Mouse (Mus musculus) kidney, postnatal 25 days (tissue): Measurements from ENCODE around the gene Tfb1m.

Source experiments
- DNase-seq, 2 experiments: peaks; one replicate each; pipeline ENCODE4 v3.0.0; 2021; ENCODE audit warnings: mixed read lengths in 2 of 2

Gene Tfb1m

DNA sequence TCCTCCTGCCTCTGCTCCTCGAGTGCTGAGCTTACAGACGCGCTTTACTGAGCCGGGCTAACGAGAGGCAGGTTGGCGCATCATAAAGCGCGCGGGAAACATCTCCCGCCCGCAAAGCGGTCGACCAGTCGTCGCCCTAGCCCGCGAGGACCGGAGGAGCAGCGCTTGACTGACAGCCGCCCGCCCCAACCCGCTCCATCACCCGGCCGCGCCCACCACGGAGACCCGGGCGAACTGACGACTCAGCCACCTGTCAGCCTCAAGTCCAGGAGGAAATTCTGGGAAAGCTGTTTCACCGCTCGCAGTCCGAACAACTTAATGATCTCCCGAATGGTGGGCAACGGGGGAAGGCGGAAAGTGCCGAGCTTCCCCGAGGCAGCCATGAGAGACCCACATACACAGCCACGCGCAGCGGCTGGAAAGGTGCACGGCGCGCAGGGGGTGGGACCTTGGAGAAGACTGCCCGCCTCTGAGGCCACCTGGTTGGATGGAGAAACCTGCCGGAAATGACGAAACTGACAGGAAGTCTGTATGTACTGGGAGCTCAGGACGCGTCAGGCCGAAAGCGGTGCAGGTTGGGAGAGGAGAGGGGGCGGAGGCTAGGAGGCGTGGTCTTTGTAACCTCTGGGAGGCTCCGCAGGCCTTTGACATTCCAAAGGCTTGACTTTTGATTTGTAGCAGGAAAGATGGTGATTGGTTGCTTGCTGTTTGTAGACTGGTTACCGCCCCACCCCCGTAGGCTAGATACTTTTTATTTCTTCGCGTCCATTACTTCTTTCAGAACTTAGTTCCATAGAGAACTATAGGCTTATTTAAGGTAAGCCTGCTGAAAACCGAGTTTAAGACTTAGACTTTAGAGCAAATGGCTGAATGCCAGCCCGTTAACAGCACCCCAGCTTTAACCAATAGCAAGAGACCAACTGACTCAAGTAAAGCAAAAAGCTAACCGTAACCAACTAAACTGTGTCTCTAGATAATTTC, at the start of gene Tfb1m:
Tfb1m (minus strand) TSS at position 451 of the 981 bp plus-strand sequence.
- DNase-seq: peak; percentile 99

DNA sequence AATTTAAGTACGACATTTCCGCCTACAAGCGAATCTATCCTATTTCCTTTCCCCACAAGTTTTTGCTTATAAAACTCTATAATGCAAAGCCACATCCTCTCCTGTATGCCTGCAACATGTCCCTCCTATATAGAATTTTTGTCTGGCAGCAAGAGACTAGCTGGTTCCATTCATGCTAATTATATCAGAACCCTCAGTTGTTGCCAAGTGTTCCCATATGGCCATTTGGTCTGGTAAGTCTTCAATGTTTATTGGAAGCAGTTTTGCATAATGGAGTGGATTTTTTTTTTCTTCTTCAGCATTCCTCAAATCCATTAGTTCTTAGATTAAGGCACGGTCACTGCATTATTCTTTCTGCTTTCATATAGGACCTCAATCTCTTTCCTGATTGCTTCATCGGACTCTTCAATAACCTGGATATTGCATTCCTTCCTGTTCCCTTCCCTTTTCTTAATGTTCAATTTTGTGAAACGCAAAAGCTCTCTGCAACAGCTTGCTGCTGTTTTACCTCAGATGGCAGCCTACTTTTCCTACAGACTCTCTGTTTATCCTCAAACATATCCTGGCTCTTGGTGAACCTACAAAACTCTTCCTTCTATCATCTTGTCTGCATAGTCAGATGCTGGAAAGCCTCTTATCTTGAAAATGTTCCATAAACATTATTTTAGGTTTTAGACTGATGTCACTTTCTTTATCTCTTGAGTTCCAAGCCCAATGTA, 45.5 kb upstream of the Tfb1m start:
- DNase-seq: no peak

DNA sequence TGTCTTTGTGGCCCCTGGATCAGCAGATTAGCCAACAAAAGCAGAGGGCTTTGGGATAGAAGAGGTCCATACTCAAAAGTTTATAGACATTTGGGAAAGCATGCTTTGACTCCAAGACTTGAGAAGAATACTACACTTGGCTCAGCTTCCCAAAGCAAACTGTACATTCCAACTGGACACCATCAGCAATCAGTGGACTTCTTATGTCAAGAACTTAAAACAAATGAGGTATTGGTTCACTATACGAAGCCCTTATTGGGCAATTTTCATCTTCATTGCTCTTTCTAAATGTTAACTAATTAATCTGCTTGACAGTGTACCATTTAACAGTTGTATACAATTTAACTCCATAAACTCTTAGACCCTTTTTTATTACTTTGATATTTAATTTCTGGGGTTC, 40.8 kb upstream of the Tfb1m start:
- DNase-seq: no peak

DNA sequence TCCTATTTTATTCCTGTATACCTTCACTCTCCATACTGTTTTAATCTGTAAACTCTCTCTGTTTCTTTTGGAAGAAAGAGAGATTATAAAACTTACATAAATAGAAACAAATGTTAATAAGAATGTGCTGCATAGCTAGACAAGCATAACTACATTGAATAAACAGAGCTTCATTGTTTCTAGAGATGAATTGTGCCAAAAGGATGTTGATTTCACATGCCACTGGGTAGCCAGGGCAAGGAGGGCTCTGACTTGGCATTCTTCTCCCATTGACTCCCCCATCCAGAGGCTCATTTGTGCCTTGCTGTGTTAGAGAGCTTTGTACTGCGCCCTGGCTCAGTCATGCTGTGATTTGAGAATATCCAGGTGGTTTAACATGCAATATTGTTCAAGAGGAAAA, 40.3 kb upstream of the Tfb1m start:
- no peak for DNase-seq

DNA sequence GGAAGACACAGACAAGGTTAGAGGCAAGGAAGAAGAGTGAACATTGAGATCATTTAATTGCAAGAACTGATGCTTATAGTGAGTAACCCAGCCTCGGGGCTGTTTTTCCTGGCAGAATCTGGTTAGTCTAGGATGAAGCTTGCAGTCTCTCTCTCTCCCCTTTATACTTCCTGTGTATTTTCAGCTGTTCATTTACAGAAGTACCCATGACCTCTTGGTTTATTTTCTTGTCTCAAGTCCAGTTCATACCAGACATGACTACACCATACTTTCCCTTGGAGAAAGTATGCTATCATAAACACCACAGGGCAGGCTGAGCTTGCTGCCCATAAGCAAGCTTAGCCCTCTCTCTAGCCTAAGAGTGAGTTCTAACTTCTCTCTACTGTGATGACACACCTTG, 39.5 kb upstream of the Tfb1m start:
- peak in 1 of 2 experiments; percentile 10 for DNase-seq

DNA sequence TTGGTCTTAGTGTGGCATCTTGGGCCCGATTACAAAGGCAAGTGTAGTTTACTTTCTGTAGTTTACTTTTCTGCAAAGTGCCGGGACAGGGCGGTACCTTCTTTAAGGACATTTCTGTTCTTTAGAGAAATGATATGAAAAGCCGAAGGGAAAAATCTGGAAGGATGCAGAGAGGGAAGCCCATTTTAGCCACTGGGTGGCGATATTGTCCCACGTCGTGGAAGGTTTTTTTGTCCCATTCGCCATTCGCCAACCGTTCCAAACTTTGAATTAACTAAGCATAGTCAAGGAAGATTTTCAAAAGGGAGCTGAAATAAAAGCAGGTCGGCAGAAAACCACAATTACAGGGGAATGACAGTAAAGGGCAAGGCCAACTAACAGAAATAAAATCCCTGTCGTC, 13.3 kb upstream of the Tfb1m start:
- DNase-seq: peak; percentile 62 to 87

DNA sequence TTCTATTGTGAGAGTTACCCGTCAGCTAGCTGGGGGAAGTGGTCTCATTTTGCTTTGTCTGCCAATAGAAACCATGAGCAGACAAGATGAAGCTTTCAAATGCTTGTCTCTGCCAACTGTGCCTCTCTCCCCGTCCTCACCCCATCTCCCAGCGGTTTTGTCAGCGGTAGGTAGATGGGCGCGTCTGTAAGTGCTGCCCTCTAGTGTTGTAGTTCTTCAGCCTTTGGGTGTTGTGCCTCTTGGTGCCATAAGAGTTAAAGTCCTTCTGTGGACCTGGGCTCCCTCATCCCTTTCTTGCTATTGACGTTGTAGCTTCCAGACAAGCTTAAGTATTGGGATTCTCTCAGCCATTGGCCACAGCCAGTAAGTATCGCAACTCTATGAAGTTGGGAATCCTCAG, 4.8 kb upstream of the Tfb1m start:
- DNase-seq: peak in 1 of 2 experiments; percentile 3

DNA sequence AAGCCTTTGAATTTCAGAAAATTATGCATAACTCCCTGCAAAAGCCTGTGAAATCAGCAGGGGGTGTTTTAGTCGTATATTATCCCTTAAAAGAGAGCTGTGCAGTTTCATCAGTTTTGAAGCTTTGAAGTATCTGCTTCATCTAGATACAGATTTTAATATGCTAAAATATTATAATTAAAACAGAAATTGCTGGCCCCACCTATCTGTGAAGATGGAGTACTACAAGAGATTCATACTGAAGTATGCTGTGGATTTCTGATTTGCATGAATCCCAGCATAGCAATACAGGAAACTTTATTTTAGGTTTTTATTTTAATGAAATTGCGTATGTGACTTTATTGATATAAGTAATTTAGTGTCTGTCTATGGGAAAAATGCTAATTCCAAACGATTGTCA, 3.0 kb upstream of the Tfb1m start:
- peak in 1 of 2 experiments; percentile 4 for DNase-seq

DNA sequence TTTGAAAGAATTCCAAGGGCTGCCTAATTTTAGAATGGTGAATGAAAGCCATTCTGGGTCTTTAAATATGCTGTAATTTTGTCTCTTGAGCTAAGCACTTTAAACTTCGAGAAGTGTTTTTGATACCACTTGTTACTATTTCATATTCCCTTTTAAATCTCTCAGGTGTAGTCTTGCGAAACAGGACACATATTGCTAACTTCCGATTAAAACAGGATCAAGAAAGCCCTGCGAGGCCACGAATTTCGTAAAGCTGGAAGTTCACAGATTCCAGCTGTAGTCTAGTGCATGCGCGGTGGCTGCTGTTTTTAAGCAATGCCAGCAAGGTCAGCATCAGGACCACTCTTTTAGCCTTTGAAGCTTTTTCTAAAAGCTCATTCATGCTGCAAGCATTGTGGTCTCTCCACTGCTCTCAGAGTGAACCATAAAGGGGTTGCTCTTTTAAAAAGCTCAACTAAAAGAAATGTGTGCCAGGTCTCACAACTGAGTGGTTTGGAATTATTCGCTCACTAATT, 832 bp upstream of the Tfb1m start:
- no peak for DNase-seq

DNA sequence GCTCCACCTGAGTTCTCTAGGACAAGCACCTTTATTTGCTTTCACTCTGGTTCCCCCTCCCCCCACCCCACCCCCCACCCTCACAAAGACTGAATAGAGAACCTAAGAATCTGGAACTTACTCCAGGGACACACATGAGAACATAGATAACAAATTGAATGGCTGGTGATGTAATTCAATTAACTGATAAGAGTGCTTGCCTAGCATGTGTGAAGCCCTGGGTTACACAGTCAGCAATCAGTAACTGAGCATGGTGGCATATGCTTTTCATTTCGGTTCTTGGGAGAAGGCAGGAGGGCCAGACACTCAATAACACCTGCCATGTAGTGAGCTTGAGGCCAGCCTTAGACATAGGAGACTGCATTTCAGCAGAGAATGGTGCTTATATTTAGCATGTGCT, 1.3 kb downstream of the Tfb1m start:
- DNase-seq: no peak

DNA sequence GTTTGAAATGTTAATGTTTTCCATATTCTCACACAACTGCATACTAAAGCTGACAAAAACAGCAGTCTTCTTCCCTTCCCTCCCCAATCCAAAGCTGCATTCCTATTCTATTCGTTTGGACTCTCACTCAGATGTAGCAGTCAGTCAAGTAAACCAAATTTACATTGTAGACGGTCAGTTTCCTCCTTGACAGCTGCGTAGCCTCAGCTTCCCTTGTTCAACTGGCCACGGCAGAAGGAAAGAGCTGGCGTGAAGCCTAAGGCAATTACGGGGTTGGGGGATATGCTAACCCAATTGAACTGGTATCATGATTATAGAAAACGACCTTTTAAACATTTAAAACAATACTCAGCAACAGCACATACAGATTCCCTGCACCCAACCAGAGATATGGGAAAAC, 9.9 kb downstream of the Tfb1m start:
- no peak for DNase-seq

DNA sequence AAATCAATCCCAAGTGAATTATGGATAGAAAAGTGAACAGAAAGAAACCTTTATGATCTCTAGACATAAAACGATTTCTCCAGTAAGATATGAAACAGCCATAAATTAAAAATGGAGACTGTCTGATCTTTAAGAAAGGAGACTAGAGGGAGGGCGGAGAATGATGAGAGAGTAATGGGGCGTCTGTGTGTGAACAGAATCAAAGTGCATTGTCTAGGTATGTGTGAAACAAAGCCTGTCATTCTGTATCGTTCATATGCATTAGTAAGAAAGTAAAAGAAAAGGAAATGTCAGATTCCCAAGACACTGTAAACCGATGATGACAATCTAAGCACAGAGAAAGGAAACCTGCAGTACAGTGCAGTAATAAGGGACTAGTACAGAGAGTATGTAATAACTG, 16.5 kb downstream of the Tfb1m start:
- DNase-seq: no peak

DNA sequence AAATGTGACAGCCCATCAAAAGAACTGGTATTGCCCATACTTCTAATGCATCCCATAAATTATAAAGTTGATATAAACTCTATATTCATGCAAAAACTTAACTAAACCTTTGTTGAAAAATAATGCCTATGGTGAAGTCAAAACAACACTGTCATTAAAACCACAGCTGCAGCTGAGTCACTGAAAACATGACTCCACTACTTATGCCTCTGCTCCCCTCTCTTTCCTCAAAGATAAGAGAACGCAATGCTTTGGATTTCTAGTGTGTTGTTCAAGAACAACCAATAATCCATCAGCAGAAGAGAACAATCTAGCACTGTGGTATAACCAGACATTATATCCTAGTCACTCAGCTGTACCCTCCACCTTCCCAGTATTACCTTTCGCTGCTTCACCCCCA, 17.3 kb downstream of the Tfb1m start:
- DNase-seq: no peak

DNA sequence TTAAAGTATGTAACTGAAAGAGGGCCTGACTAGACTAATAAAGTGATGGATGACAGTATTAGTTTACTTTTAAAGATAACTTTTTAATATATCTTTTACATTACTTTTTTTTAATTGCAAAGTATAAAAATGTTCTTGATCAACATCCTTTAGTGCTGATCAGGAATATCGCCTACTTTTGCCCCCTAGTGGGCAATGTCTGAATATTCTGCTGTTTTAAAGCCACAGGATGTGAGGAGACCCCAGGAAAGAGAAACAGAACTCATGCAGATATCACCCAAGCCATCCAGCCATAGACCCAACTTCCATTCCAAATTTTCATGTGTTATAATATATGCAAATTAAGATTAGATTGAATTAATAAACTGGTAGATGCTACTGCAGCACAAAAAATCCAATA, 24.2 kb downstream of the Tfb1m start:
- DNase-seq: peak in 1 of 2 experiments; percentile 14

DNA sequence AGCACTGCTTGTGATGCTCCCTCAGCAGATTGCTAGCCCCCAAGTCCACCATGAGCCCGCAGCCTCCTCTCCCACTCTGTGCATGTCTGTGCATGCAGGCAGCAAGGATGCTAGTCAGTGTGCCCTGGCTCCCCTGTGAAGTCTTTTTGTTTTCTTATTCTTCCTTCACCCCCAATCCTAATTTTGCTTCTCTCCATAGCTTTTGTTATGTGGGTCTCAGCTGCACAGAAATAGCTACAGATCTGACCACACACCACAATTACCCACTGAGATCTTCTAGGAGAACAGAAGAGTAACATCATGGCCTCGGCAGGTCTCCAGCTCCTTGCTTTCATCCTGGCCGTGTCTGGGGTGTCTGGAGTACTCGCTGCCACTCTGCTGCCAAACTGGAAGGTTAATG, 25.3 kb downstream of the Tfb1m start, which contains the start of gene Cldn20:
Cldn20 (plus strand) TSS at position 301 of the 400 bp plus-strand sequence.
- no peak for DNase-seq

DNA sequence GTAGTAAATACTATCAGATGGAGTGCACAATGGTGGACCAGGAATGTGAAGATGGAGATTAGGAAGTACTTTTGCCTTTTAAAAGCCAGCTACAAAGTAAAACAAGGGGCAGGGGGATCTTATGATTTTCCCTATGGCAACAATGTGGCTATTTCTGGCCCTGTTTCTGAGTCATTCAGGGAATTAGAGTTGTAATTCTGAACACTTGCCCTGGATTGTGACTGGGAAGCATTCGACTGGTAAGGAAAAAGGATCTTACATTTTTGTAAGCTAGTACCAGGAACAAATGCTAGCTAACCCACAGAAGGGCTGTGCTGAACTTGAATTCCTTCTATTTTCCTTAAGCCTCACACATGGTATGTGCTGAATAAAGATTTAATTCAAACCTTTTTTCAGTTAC, 25.9 kb downstream of the Tfb1m start:
- DNase-seq: no peak

DNA sequence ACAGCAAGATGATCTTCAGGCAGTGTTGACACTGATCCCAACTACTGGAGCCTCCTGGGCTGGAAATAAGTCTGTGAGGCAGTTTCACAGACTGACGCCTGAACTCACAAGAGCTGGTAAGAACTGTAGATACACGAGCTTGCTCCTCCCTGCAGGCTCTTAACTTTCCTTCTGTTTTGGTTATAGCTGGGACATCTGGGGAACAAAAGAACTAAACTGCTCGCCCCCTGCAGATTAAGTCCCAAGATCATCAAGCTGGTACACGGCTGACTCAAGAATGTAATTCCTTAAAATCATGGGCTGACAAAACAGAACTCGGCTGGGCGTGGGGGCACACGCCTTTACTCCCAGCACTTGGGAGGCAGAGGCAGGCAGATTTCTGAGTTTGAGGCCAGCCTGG, 27.0 kb downstream of the Tfb1m start:
- DNase-seq: no peak

DNA sequence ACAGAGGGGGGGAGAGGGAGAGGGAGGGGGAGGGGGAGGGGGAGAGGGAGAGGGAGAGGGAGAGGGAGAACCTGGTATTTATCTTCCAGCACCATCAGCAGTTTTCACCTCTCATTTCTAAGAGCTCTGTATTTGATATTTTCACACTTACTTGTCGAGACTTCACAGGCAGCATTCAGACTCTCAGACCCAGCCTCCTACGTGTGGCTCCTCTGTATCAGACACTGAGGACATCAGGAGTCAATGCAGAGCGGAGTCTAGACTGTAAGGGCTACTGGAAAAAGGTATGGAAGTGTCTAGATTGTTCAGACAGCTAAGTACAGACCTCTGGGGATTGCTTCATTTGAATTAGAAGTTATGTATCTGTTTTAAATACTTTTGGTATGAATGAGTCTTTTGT, 28.1 kb downstream of the Tfb1m start:
- no peak for DNase-seq

DNA sequence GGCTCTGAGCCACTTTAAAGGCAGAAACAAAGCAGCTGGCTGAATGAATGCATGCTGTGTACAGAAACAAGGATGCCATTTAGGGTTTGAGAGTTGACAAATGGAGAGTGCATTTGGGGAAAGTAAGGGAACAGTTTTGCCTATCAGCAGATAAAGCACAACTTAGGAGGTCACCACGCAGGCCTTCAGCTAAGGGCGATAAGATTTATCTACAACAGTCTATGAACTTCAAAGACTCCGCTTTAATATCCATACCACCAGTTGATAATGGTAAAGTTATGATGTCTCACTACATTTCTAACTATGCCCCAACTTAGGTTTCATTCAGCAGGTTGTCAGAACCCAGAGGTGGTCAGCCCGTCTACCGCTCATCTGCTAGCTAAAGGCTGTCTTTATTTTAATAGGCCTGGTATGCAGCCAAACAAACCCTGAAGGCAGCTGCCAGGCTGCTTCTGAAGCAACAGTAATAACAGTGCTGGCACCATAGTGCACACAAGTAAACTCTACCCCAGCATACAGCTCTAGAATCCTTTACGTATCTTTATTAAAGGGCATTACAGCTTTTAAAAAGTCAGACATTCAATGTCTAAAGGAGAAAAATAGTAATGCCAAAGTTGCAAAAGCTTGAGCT, 29.6 kb downstream of the Tfb1m start:
- DNase-seq: no peak

DNA sequence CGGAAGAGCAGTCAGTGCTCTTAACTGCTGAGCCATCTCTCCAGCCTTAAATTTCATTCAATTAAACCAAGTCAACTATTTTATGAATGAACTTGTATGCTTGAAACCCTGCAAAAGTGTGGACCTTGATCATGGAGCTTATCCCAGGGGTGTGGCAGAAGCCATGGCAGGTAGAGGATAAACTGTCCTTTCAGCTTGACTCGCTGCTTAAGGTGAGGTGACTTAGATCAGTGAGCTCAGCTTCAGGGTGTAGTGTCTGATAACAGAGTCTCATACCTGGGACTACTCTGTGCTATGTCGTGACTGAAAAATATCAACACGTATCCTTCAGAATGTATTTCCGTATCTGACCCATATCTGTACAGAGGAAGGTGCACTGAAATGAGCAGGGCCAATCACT, 37.2 kb downstream of the Tfb1m start:
- DNase-seq: no peak

DNA sequence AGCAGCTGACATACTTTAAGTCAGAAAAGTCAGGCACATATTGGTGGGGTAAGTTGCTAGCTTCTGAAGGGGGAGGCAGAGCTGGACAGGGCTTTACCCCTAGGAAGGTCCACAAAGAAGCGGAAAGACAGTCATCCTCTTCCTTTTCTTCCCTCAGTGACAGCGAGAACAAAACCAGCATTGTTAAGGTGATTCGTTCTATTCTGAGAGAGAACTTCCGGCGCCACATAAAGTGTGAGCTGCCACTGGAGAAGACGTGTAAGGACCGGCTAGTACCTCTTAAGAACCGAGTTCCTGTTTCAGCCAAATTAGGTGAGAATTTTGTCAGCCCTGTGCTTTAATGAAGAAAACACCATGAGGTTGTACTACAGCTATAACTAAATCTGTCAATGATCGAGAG, 41.2 kb downstream of the Tfb1m start:
- no peak for DNase-seq

DNA sequence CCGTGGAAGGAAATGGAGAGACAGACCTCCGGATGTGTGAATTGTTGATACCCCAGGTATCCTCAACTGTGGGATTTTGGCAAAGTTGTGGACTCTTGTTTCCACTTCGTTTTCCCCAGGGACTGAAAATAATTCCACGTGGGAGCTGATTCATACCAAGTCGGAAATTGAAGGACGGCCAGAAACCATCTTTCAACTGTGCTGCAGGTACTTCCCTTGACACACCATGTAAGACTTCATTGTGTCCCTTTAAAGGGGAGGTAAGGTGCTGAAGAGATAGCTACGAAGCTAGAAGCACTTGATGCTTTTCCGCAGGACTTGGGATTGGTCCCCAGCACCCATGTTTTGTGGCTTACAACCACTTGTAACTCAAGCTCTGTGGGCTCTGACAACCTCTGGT, 41.7 kb downstream of the Tfb1m start:
- DNase-seq: no peak

DNA sequence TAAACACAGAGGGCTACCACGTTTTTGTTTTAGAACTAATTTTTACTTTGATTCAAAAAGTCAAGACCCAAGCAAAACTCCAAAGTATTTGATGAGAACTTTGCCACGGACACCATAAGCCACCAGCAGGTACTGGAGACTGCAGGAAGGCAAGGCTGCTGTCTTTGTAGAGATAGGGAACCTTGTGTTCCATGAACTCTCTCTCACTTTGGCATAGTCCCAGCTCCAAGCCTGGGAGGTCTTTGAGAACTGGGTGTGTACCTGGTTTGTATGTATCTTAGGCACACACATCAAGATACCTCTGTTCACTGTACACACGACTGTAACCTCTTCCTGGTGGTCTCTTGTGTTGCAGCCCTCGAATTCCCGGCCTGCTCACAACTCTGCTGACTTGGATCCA, 43.3 kb downstream of the Tfb1m start:
- no peak for DNase-seq
